Mouse (Mus musculus) olfactory bulb, adult 2 months (tissue): Measurements from ENCODE around the gene Cd68.

Experiments
- CTCF ChIP-seq: fragments of 200-500 bp; IDR thresholded peaks from 2 replicates; pipeline ENCODE4 v1.5.1; 2012; ENCODE audit warnings: low read depth, mild to moderate bottlenecking, low read length, moderate library complexity; ENCODE audit not compliant: insufficient read depth
- POLR2A ChIP-seq: fragments of 200-500 bp; IDR thresholded peaks from 2 replicates; pipeline ENCODE4 v1.6.1; 2012; ENCODE audit warnings: mild to moderate bottlenecking, low read depth, low read length, moderate library complexity; ENCODE audit not compliant: insufficient read depth

DNA sequence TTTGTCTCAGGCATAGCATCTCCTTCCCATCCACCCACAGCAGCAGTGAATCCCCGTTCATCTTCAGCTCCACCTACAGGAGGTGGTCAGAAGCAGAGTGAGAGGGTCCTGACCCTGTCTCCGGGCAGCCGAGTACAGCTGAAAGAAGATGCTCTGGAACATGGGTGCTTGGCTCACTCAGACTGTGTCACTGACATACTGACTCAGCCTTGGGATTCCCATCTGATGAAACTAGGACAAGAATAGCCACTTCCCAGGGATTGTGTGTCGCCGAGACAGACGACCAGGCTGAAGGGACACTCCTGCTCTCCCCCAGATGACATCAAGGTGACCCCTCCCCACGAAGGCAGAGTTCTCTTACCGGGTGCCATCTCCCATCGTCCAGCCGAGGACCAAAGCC is 49.2 kb downstream of the Cd68 start:
- TF ChIP-seq CTCF, result no peak
- no peak for TF ChIP-seq POLR2A
